Mouse (Mus musculus) lung, postnatal 10 days (tissue): ENCODE measurements at regions not wholly inside any gene's neighbourhood (a gene's known extent, or its start where the extent isn't known, plus 50 kb on each side); places are given as distances from the start of the nearest gene placed in this dataset.
A peak's percentile ranks its signal among the peaks of the same experiment; 100 is the strongest.

Experiments used
- DNase-seq: peaks from one replicate; pipeline ENCODE4 v3.0.0; 2021

DNA sequence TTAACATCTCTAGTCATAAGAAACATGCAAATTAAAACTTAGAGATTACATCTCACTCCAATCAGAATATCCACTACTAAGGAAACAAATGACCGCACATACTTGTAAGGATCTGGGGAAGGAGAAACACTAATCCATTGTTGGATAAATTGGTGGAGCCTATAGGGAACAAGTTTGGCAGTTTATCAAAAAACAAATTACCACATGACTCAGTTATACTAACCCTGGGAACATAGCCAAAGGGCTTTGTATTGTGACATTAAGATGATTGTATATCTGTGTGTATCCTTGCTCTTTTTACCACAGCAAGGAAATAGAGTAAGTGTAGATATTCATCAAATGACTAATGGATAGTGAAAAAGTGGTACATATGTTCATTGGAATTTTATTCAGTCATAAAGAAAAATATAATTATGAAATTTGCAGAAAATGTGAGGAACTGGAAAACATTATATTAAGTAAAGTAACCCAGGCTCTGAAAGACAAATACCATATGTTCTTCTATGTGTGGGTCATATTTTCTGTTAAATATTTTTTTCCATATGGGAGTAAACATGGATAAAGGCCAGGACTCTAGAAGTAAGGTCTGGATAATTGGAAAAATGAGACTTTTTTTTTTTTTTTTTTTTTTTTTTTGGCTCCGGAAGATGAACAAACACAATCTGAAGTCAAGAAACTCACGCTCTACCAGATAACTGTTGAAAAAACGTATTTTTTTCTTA, 430.6 kb downstream of the Dmac1 start:
- no peak for DNase-seq

- no peak for DNase-seq
Observed at GRCm38 (mm10) chr4:74798173-74798799, 479.8 kb downstream of the Dmac1 start.

- DNase-seq = no peak
Observed at GRCm38 (mm10) chr4:74797456-74797855, 480.6 kb downstream of the Dmac1 start.

GRCm38 (mm10) chr4:74796676-74797075, 481.4 kb downstream of the Dmac1 start:
- DNase-seq = no peak

DNA sequence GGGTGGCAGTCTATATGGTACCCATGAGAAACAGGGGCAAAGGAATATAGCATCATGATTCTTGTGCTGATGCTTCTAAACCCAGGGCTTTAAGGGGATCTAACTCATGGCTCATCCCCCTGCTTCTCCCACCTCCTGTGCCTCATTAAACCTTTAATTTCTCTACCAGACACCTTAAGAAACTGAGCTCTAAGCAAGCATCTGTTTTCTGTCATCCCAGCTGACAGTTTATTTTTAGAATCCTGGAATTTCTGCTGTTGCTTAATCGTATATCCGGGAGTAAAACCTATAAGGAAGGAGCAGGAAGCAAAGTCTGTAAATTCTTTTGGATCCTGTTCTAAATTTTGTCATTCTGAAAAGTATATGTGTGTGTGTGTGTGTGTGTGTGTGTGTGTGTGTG, 505.7 kb downstream of the Kdm4c start:
- peak; percentile 1 for DNase-seq

GRCm38 (mm10) chr4:74739642-74740041, 497.3 kb downstream of the Kdm4c start:
- DNase-seq = no peak
